ENCODE assay signal across 1 mouse cellular context in genomic region chr16:58523972-58524850, GRCm38 (mm10).
A peak's percentile ranks its signal among the peaks of the same experiment; 100 is the strongest.
TF ChIP-seq lines count a peak whose summit lies in the region.

TSS of gene St3gal6 (minus strand) at chr16:58524243.

TF ChIP-seq in CH12.LX, 34 proteins besides CTCF, POLR2A, EP300 and RAD21 (continued from another document):
- no peak for TF ChIP-seq UBTF (IDR thresholded peaks at IDR 0.05; ENCODE audit: low read depth, low read length)
- TF ChIP-seq MAX (IDR thresholded peaks at IDR 0.05; ENCODE audit: low read length) = no peak; the same call in 1 of the 2 replicates
- no peak for TF ChIP-seq MAZ (IDR thresholded peaks at IDR 0.05; ENCODE audit: low read depth, low read length)
- TF ChIP-seq TCF12 (IDR thresholded peaks at IDR 0.05; ENCODE audit: low read depth, low read length) = no peak
- TF ChIP-seq TBP (conservative IDR thresholded peaks at IDR 0.05; ENCODE audit: low read depth, low read length) = no peak
- peak; percentile 46; the same call in 1 of the 2 replicates for TF ChIP-seq NELFE (IDR thresholded peaks at IDR 0.05; ENCODE audit: low read depth, low read length)
- no peak for TF ChIP-seq ZC3H11A (IDR thresholded peaks at IDR 0.05; ENCODE audit: low read depth, low read length)
- 0 out of 2 replicates have a peak, but pooled peaks have one; percentile 40 for TF ChIP-seq E2F4 (IDR thresholded peaks at IDR 0.05; ENCODE audit: insufficient replicate concordance, low read depth, low read length)
- 0 out of 2 replicates have a peak, but pooled peaks have one; percentile 55 for TF ChIP-seq IRF4 (IDR thresholded peaks at IDR 0.05; ENCODE audit: low read depth, low read length)
- no peak for TF ChIP-seq HCFC1 (IDR thresholded peaks at IDR 0.05; ENCODE audit: low read depth, low read length)
- TF ChIP-seq GABPA (IDR thresholded peaks at IDR 0.05; ENCODE audit: insufficient replicate concordance, low read depth, low read length) = no peak
- no peak; the same call in 1 of the 2 replicates for TF ChIP-seq JUND (conservative IDR thresholded peaks at IDR 0.05; ENCODE audit: low read depth, low read length)
- TF ChIP-seq MAFK (IDR thresholded peaks at IDR 0.05; ENCODE audit: insufficient replicate concordance, low read length) = no peak; the same call in 1 of the 2 replicates
- TF ChIP-seq SIN3A (IDR thresholded peaks at IDR 0.05; ENCODE audit: low read length) = no peak; the same call in none of the 2 replicates
- TF ChIP-seq MYC (IDR thresholded peaks at IDR 0.05; ENCODE audit: low read depth, low read length) = no peak
- TF ChIP-seq KAT2A (IDR thresholded peaks at IDR 0.05; ENCODE audit: insufficient replicate concordance, low read length) = no peak
- TF ChIP-seq ZKSCAN1 (IDR thresholded peaks at IDR 0.05; ENCODE audit: borderline replicate concordance, low read depth, low read length) = no peak
- TF ChIP-seq ELF1 (IDR thresholded peaks at IDR 0.05; ENCODE audit: low read depth, low read length) = no peak
